Comparison of ENCODE assay signal across 8 mouse cellular contexts in the genomic region with DNA sequence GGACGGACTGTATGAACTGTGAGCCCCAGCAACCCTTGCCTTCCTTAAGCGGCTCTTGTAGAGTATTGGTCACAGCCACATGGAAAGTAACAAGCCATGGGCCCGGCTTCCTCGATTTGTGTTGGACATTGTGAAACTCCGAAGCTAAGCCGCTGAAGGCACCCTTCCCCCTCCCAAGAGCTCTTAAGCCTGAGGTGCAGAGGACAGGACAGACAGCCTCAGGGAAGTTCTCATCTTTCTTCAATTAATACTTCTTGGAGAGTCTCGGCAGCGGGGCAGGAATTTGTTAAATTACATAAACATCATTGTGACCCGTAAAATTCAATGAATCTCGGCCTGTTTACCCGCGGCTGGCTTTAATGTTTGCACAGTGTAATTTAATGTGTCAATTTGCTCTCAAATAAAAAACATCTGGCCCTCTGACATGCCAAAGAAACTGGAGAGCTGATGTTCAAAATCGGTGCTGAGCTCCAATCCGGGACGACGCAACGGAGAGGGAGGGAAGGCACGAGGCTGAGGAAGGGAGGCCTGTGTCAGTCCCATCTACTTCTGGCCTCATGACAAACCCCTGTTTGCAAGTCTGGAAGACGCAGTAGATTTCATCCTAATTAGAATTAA.
DNase-seq lines count a peak whose midpoint lies in the region; TF ChIP-seq lines count a peak whose summit lies in the region.

No protein-coding gene starts in this region.

- H3K36me3 ChIP-seq in kidney, adult 2 months (ENCODE audit: control insufficient read depth, insufficient read depth, low read length) = no peaks in the 10 kb centered on the region
- H3K36me3 ChIP-seq in embryonic facial prominence, embryonic 10.5 days (replicated peaks) = no peaks in the 10 kb centered on the region

- TF ChIP-seq CTCF in kidney, adult 2 months (conservative IDR thresholded peaks at IDR 0.05; ENCODE audit: insufficient read depth, insufficient read length, low read depth, low read length) = no peak
- TF ChIP-seq CTCF in left cerebral cortex, adult 2 months (IDR thresholded peaks at IDR 0.05) = no peak

- 65% methylated on average over 19 of the region's 19 CpGs for WGBS in kidney, adult 2 months
- WGBS in embryonic facial prominence, embryonic 10.5 days = 29% methylated on average over 19 of the region's 19 CpGs

- TF ChIP-seq POLR2A in kidney, adult 2 months (IDR thresholded peaks at IDR 0.05; ENCODE audit: low read depth, low read length) = no peak

- intact Hi-C loops in heart, postnatal 25 days (cut with DNase I) = no loop called here
- intact Hi-C loops in left cerebral cortex, adult 2 months (cut with DNase I) = no loop called here

- H3K27me3 ChIP-seq in kidney, adult 2 months (replicated peaks; ENCODE audit: control insufficient read depth, insufficient read depth, low read length) = no peaks in the 10 kb centered on the region
- H3K27me3 ChIP-seq in embryonic facial prominence, embryonic 10.5 days (replicated peaks; ENCODE audit: low read depth, poor library complexity, severe bottlenecking) = peaks cover 78% of the 10 kb centered on the region

- no peak overlapping the region for H3K4me3 ChIP-seq in kidney, adult 2 months (ENCODE audit: insufficient read depth, low read depth, low read length)
- H3K4me3 ChIP-seq in embryonic facial prominence, embryonic 10.5 days = peak overlapping the region; percentile 33
- no peak overlapping the region for H3K4me3 ChIP-seq in left cerebral cortex, adult 2 months

- no peak overlapping the region for H3K27ac ChIP-seq in kidney, adult 2 months (ENCODE audit: insufficient read depth, low read depth, low read length)
- H3K27ac ChIP-seq in embryonic facial prominence, embryonic 10.5 days (replicated peaks) = peak overlapping the region; percentile 67; the same call in 1 of the 2 replicates
- H3K27ac ChIP-seq in left cerebral cortex, adult 2 months = no peak overlapping the region

- no peaks in the 10 kb centered on the region for H3K9me3 ChIP-seq in embryonic facial prominence, embryonic 10.5 days

- peaks cover 7% of the 10 kb centered on the region; the same call in 1 of the 2 replicates for H3K4me1 ChIP-seq in kidney, adult 2 months (ENCODE audit: control insufficient read depth, insufficient read depth, low read length)
- H3K4me1 ChIP-seq in embryonic facial prominence, embryonic 10.5 days = peaks cover 72% of the 10 kb centered on the region

- peak; percentile 36 for DNase-seq in kidney, adult 2 months
- no peak for DNase-seq in kidney, adult 11 months
- peak; percentile 76 for DNase-seq in embryonic facial prominence, embryonic 10.5 days (ENCODE audit: low spot score)
- DNase-seq in heart, postnatal 25 days (ENCODE audit: low spot score) = peak; percentile 35
- DNase-seq in lung, postnatal 10 days = peak; percentile 63
- DNase-seq in left cerebral cortex, adult 2 months (ENCODE audit: extremely low spot score in 1 of 2, low spot score in 2 of 2) = no peak
- no peak for DNase-seq in thymus, postnatal 4 days
- DNase-seq in cerebellum, adult 11-12 months = no peak

Comparison
In these comparisons a context has a peak if more than half of its experiments do, and no peak if none do; other contexts are left out.
1. DNase-seq: peak in kidney, adult 2 months (single experiment), embryonic facial prominence, embryonic 10.5 days (single experiment), heart, postnatal 25 days (single experiment) and lung, postnatal 10 days (single experiment); none in kidney, adult 11 months (single experiment), left cerebral cortex, adult 2 months (0 of 2), thymus, postnatal 4 days (single experiment) and cerebellum, adult 11-12 months (single experiment).